Mouse (Mus musculus) gastrocnemius, adult 2 months (tissue): ENCODE results near the gene Npy4r. TPM values are rescaled to one million over a fixed set of nuclear protein-coding genes. Genes with fewer than 3 reads are reported as not detected.
A peak's percentile ranks its signal among the peaks of the same experiment; 100 is the strongest.

Experiments used
- DNase-seq: peaks from one replicate; pipeline ENCODE4 v3.0.0; 2022
- H3K27ac ChIP-seq: fragments of 200-600 bp; 2 replicates; pipeline ENCODE4 v1.8.1; 2022; ENCODE audit warnings: mild to moderate bottlenecking
- H3K4me3 ChIP-seq: fragments of 200-600 bp; 2 replicates; pipeline ENCODE4 v1.8.1; 2022; ENCODE audit warnings: mild to moderate bottlenecking, moderate library complexity
- CTCF ChIP-seq: fragments of 200-600 bp; IDR thresholded peaks from 2 replicates; pipeline ENCODE4 v1.8.1; 2022; ENCODE audit warnings: antibody characterized with exemption, mild to moderate bottlenecking, moderate library complexity
- intact Hi-C: fragments of 180-260 bp; cut with DNase I; formaldehyde crosslinking; loops from one replicate; pipeline ENCODE4 v1.15.1; 2025
- total RNA-seq, 2 experiments: library from RNA; stranded (reverse); gene quantifications; 2 replicates each; pipeline ENCODE4 v1.2.3; 2021

Npy4r gene
- total RNA-seq, 2 experiments from 2014 or later = 0.06 TPM; not detected in 1

DNA sequence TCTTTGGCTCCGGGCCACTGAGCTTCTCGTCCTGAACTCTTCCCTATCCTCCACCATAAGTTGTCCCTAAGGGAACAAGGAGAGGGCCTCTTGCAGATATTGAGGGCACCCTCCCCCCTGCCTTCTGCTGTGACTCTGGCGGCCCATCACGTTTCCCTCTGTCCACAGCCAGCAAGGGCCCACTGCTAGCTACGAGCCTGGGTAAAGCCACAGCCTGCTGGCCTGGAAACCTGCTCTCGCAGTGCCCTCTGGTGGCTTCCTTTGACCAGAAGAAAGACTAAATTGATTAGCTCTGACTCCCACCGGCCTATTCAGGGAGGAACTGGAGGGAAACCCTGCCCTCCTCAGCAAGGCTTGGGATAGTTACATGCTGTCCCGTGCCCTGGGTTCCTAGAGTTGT, 47.4 kb downstream of the Npy4r start:
- intact Hi-C loops = loop anchor here (1.0 kb wide), 1 partner anchor 25 kb away; no protein-coding TSS in a partner anchor
- Histone ChIP-seq H3K27ac (no peak overlapping the region), H3K4me3 (peak overlapping the region; percentile 35; the same call in 1 of the 2 replicates)
- peak; percentile 73 for TF ChIP-seq CTCF
- peak; percentile 77 for DNase-seq

DNA sequence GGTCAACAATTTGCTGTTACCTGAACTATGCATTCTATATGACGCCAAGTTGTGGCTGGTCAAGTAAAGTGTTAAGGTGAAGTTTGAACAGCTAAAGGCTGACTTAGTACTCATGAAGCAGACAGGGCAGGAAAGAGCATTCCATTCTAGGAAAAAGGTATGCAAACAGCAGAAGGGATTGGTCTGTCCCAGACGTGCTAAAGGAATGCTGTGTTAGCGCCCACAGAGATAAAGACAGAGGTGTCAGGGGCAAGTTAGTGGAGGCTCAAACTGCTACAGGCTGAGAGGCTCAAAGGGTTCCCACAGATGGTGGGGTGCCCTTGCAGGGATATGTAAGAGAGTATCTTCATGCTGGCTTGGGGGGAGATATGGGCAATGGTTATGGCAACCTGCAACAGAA, 48.4 kb downstream of the Npy4r start:
- TF ChIP-seq CTCF = no peak
- intact Hi-C loops = no loop called here
- DNase-seq = no peak
- H3K4me3 ChIP-seq = no peak overlapping the region
- H3K27ac ChIP-seq = no peak overlapping the region

DNA sequence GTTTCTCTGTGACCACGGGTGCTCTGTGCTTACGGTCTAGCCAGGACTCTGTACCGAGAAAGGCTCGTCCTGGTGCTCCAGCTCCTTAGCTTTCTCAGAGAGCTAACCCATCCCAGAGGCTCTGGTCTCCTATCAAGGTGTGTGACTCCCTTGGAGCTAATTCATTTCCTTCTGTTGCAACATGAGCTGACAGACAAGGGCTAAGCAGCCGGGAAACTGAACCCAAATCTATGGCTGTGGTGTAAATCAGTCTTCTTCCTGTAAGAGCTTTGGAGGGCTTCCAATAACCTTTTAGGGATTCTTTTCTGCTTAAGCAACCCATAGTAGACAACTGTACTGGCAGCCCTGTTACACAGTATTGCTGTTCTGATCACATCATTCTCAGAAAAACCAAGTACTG, 49.7 kb downstream of the Npy4r start, which contains the start of gene A630023A22Rik:
A630023A22Rik (minus strand) TSS at position 154 of the 400 bp plus-strand sequence.
- no peak for TF ChIP-seq CTCF

DNA sequence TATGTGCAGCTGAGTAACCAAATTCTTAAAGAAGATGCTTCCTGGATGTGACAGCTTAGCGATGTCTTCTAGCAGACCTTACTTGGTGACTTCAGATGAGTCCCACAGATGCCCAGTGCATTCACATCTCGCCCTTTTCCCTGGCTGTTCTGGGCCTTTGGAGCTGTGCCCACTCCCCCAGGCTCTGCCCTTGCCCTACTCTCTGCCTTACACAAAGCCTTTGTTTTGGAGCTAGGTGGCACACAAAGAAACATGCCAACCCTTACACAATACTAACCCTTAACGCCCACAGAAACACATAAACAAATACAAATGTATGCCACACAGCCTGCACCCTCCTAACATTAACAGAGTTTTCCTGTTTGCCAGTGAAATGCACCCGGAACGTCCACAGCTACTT, 56.1 kb downstream of the Npy4r start:
- DNase-seq = no peak
- TF ChIP-seq CTCF = no peak
- Histone ChIP-seq H3K4me3 (no peak overlapping the region), H3K27ac (no peak overlapping the region)
- intact Hi-C loops = no loop called here

More for the DNA sequence above, 49.7 kb downstream of the Npy4r start, which contains the start of gene A630023A22Rik:
- no peak within 1 kb of the TSS for H3K4me3 ChIP-seq
- H3K27ac ChIP-seq = no peak within 1 kb of the TSS
- intact Hi-C loops = no loop called here
- DNase-seq = no peak

Other genes starting within 250 kb of the Npy4r start
- gene Gdf10, start 228.9 kb downstream of the Npy4r start, total RNA-seq = 1 to 10 TPM; 1.1 to 1.9 TPM
- not detected for gene Gdf2, start 211.4 kb downstream of the Npy4r start, total RNA-seq
- gene Rbp3, start 198.5 kb downstream of the Npy4r start, total RNA-seq = not detected
- not detected for gene Zfp488, start 173.7 kb downstream of the Npy4r start, total RNA-seq
- gene Gm30083, start 137.3 kb downstream of the Npy4r start, total RNA-seq = not detected
- gene Gm5460, start 135.7 kb downstream of the Npy4r start, total RNA-seq = not detected
- gene Antxrl, start 99.8 kb downstream of the Npy4r start, total RNA-seq = not detected
- gene Anxa8, start 66.5 kb downstream of the Npy4r start, total RNA-seq = 1 to 10 TPM; 1.1 TPM
- gene A630023A22Rik, start 49.7 kb downstream of the Npy4r start, total RNA-seq = not detected
- gene Gprin2, start 49.2 kb upstream of the Npy4r start, total RNA-seq = under 1 TPM; 0.03 to 0.23 TPM
- under 1 TPM; 0.47 to 0.71 TPM for gene Syt15, start 67.1 kb upstream of the Npy4r start, total RNA-seq
- 10 to 100 TPM; 10.7 to 11.8 TPM for gene Shld2, start 158.0 kb upstream of the Npy4r start, total RNA-seq
- gene Glud1, start 158.2 kb upstream of the Npy4r start, total RNA-seq = 100 to 1,000 TPM; 112 to 139 TPM
- gene Fam25c, start 202.9 kb upstream of the Npy4r start, total RNA-seq = not detected
- 1 to 10 TPM; 4.0 to 4.8 TPM for gene Sncg, start 222.3 kb upstream of the Npy4r start, total RNA-seq
- gene Mmrn2, start 223.0 kb upstream of the Npy4r start, total RNA-seq = 10 to 100 TPM; 10.3 to 12.4 TPM